Mouse (Mus musculus) CD4-positive, CD25-positive, alpha-beta regulatory T cell, adult 2 months (primary cell): ENCODE measurements around the gene Kpnb1.

ENCODE experiments used
- DNase-seq: peaks from one replicate; pipeline ENCODE4 v3.0.0-alpha.2; 2012; ENCODE audit warnings: low read depth, low spot score

Kpnb1 gene

GRCm38 (mm10) chr11:97185704-97186614 lies 1.7 kb downstream of the Kpnb1 start:
- DNase-seq, result no peak

- no peak for DNase-seq
These were observed 2.8 kb downstream of the Kpnb1 start for GRCm38 (mm10) chr11:97184875-97185274.

DNA sequence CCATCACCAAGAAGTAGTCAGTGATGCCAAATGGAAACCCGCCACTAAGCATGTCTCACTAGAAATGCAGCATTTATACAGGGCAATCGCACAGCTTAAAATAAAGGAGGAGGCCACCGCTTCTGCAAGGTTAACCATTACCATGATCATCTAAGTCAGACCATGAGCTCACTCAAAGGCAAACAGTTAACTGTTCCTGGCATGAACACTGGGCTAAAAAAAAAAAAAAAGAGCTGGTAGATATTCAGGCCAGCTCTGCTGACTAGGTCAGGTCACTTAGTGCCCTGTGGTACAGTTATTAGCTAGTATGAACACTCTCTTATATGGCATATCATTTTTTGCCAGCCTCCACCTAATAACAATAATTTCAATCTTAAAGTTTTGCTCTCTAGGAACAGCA lies 5.2 kb downstream of the Kpnb1 start:
- DNase-seq, result no peak

DNA sequence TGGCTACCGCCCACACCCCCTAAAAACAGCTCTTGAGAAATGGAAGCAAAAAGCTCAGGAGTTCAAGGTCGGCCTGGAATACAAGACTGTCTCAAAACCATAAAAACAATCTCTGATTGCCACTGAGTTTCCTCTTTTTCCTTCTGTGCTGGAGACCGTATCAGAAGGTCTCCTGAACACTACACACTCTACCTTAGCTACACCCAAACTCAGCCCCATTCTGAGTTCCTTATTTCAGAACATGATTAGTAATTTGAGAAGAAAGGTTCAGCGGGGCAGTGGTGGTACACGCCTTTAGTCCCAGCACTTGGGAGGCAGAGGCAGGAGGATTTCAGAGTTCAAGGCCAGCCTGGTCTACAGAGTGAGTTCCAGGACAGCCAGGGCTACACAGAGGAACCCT lies 6.6 kb downstream of the Kpnb1 start:
- DNase-seq, result no peak

DNA sequence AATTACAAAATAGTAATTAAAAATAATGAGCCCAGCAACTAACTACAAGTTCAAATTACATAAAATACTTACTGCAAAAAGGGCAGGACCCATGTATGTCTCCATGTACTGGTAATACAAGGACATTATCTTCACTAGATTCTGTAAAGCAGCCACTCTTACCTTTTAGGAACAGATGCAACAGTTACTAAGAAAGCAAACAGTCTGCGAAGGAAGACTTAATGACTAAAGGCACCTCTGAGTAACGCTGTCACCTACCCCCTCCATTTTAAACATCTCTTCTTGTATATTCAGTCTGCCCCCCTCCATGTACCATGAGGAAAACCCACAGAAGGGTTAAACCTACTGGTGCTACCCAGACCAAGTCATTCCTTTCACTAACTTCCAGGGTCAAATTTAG lies 9.5 kb downstream of the Kpnb1 start:
- no peak for DNase-seq

GRCm38 (mm10) chr11:97176851-97177250 lies 10.8 kb downstream of the Kpnb1 start:
- peak; percentile 73 for DNase-seq

DNA sequence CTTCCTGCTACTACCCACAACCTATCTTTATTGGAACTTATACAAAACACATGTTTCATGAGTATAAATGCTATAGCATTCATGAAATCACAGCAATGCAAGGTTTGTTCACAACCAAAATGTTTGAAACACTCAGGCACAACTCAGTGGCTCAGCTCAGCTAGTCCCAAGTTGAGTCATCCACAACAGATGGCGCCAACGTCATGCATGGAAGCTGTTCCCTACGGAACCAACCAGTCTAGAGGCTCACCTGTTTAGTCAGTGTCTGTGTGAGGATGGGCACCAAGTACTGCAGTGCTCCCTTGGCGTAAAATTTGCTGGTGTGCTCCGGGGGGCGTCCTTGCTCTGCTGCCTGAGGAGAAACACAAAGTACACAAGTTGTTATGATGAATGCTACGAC lies 12.2 kb downstream of the Kpnb1 start:
- DNase-seq, result no peak

- no peak for DNase-seq
These were observed 27.3 kb downstream of the Kpnb1 start for GRCm38 (mm10) chr11:97160341-97160740.

- no peak for DNase-seq
These were observed 30.7 kb downstream of the Kpnb1 start for GRCm38 (mm10) chr11:97156999-97157398.

DNA sequence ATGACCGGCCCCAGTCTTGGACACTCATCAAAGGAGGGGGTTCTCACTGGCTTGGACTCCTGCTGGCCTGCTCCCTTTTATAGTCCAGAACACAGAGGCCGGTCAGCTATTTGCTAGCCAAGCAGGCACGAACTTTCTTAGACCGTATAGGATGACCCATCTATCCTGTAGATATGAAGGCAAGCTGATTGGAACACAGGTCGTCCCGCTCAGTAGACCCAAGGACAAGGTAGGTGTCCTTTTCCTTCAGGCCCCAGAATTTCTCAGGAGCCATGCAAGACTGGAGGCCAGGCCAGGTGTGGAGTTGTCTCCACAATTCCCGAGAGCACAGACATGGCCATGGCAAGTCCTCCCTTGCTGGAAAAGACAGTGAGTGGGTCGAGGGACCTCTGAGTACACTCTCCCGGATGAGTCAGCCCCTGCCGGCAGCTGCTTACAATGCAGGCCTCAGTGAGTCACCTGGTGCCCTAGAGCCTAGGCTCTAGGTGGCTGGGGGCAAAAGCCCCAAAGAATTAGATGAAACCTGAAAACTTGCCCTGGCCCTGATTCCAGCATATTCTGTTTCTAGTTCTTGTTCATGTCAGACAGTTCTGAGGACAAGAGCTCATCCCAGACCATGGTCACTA lies 34.9 kb downstream of the Kpnb1 start:
- peak; percentile 59 for DNase-seq

DNA sequence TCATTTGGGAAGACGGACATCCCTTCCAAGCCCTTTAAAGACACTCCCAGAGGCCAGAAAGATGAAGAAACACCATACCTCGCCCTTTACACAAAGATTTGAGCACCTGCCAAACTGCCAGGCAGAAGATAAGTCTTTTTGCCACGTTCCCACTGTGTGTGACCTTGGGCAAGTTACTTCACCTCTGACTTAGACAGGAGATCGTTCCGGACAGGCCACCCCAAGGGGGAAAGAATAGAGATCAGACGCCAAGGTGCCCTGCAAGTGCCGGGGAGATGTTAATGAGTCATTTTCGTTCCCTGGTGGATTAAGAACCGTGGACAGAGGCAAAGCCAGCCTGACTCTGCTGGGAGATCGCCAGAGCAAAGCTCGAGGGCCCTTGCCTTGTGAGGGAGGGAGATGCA lies 35.7 kb downstream of the Kpnb1 start:
- no peak for DNase-seq

DNA sequence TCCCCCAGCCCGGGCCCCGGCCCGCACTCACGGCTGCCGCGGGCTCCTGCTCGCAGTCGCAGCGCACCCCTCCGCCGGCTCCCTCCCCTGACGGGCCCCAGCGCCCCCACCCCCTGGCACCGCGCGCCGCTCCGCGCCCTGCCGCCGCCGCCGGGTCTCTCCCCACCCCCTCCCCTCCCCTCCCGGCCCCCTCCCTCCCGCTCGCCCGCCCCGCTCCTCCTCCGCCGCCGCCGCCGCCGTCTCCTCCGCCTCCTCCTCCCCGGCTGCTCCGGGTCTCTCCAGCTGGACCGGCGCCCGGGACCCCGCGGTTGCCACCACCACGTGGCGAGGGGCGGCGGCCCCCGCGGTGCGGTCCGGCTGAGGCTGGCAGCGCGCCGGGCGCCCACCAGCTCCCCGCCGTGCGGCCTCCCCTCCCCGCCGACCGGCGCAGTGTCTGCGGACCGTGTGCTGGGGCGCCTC lies 36.3 kb downstream of the Kpnb1 start, which contains the start of gene Tbkbp1:
Tbkbp1 (minus strand) TSS at position 153 of the 459 bp plus-strand sequence.
- peak; percentile 52 for DNase-seq

DNA sequence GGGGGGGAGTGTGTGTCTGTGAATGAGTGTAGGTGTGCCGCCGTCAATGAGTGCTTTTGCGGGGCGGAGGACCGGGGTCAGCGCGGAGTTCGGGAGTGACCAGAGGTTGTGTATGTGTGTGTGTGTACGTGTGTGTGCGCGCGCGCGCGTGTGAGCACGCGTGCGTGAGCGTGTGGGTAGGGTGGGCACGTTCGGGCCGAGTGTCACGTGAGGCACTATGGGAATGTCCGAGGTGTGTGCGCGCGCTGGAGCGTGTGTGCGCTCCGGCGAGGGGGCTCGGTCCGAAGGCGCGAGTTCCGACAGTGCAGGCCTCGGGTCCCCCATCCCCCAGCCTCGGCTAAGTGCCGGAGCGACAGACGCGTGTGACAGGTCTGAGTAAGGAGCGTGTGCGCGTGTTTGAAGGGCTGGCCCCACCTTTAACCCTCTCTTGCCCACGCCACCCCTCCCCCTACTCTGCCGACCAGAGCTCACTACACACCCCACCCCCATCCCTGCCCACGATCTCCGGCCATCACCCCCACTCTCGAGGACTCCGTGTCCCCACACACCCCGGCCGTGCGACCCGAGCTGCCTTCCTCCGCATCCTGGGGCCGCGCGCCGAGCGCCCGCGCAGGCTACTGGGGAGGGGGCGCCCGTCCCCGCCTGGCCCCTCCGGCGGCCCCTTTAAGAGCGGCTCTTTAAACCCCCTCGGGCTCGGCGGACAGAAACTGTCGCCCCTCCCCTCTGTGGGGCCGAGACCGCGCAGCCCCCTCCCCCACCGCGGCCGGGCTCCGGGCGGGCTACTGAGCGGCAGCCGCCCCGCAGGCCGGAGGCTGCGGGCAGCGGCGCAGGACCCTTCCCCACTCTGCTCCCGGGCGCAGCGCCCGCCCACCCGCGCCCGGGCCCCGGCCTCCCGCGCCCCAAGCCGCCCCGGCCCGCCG lies 37.0 kb downstream of the Kpnb1 start:
- peak; percentile 51 for DNase-seq

GRCm38 (mm10) chr11:97149995-97150410 lies 37.7 kb downstream of the Kpnb1 start:
- no peak for DNase-seq

DNA sequence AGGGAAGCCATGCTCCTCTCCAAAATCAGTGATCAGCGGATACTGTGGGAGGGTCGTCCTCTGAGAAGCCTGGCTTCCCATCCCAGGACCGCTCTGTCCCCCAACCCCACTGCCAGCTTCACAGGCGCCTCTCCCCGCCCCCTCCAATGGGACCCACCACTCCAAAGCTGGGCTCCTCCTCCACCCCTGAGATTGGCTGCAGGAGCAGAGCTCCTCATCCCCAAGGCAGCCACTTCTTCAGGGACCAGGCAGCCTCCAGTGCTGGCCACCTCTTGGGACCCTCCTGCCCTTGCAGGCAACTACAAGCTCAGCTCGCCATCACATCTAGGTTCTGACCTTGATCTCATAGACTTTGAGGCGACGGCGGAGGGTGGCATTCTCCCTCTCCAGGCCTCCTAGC lies 38.7 kb downstream of the Kpnb1 start:
- DNase-seq, result no peak

DNA sequence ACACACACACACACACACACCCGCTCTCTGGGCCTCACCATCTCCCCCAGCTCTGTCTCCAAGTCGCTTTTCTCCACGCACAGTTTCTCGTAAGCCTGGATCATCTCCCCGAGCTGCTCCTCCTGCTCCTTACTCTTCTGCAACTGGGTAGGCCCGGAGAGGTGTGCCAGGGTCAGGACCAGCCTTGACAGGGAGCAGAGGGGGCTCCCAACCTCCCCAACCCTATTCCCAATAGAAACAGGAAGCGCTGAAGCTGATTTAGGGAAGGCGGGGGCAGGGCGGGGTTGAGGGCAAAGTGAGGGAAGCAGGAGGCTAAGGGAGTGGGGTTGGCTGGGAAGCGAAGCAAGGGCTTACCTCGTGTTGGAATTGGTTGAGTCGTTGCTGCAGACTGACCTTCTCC lies 39.1 kb downstream of the Kpnb1 start:
- DNase-seq, result no peak

- no peak for DNase-seq
These were observed 40.3 kb downstream of the Kpnb1 start for GRCm38 (mm10) chr11:97147333-97147732.

DNA sequence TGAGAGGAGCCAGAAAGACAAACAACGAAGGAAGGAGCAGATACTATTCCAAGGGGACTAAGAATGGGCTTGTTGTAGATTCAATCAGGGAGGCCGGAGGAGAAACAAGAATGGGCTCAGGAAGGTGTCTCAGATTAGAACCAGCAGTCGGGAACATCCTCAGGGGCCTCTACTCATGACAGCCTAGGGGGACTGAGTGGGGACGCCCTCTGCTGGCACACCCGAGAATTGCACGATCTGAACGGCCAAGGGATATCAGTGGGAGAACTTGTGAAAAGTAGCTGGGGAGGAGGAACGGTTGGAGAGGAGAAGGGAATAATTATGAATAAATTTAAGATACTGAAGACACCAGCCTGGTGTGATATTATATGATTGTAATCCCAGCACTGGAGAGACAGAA lies 41.0 kb downstream of the Kpnb1 start:
- DNase-seq, result peak; percentile 85

GRCm38 (mm10) chr11:97145951-97146350 lies 41.7 kb downstream of the Kpnb1 start:
- no peak for DNase-seq

- no peak for DNase-seq
These were observed 42.4 kb downstream of the Kpnb1 start for GRCm38 (mm10) chr11:97145320-97145719.

GRCm38 (mm10) chr11:97143196-97143900 lies 44.3 kb downstream of the Kpnb1 start:
- DNase-seq, result no peak
